8 mouse cellular contexts compared by ENCODE assay signal in the genomic region with DNA sequence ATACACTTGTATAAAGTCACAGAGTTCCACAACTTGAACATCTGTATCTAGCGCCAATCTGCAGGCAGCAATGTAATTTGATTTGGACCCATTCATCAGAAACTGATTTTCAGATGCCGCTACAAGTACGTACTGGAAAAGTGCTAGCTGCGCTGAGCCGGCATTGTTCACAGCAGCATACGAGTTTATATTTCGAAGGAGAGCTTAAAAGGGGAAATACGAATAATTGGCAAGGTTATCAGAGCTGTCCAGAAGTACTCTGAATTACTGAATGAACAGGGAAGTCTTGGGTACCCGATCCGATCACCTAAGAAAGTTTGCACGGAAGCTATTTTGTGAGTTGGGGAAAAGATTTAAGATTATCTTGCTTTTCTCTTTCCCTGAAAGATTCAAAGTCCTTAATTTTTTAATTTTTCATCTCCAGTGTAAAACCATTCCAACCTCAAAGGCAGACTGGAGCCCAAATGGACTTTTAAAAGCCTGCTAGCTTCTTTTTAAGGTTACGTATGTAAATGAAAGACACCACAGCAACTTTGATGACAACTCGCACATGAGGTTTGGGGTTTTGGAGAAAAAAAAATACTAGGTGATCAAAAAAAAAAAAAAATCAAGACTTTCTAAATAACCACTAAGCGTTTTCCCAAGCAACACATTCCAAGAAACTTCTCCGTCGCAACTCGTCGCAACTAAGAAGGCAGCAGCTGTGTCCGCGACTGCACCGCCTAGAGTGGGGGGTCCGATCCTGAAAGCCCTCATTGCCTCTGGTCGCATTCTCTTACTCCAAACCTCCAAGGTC. TPM values are rescaled to one million over a fixed set of nuclear protein-coding genes. Genes with fewer than 3 reads are reported as not detected.
A peak's percentile ranks its signal among the peaks of the same experiment; 100 is the strongest.
DNase-seq lines count a peak whose midpoint lies in the region; ATAC-seq and TF ChIP-seq lines count a peak whose summit lies in the region.

No protein-coding gene starts in this region.

- intact Hi-C loops in gastrocnemius, adult 2 months (cut with DNase I) = loop anchor here (5.0 kb wide), 2 partner anchors 50 to 90 kb away; no protein-coding TSS in a partner anchor

- H3K36me3 ChIP-seq in E14TG2a.4 (ENCODE audit: insufficient read depth, low read length) = peaks cover 21% of the 10 kb centered on the region
- no peaks in the 10 kb centered on the region for H3K36me3 ChIP-seq in forebrain, embryonic 15.5 days
- H3K36me3 ChIP-seq in liver, embryonic 14.5 days (replicated peaks; ENCODE audit: control insufficient read depth, insufficient read depth, low read depth) = no peaks in the 10 kb centered on the region; the same call in none of the 2 replicates

- no peak for TF ChIP-seq EP300 in liver, embryonic 14.5 days (IDR thresholded peaks at IDR 0.05; ENCODE audit: low read depth)

- peak; percentile 4 for ATAC-seq in forebrain, embryonic 15.5 days (replicated peaks)
- ATAC-seq in liver, embryonic 14.5 days (ENCODE audit: insufficient read depth) = no peak

- TF ChIP-seq CTCF in gastrocnemius, adult 2 months (IDR thresholded peaks at IDR 0.05) = no peak
- TF ChIP-seq CTCF in E14TG2a.4 (conservative IDR thresholded peaks at IDR 0.05; ENCODE audit: low read length) = no peak
- no peak for TF ChIP-seq CTCF in liver, embryonic 14.5 days (IDR thresholded peaks at IDR 0.05; ENCODE audit: low read depth)

- peak overlapping the region; percentile 92 for H3K9ac ChIP-seq in forebrain, embryonic 15.5 days (replicated peaks)
- H3K9ac ChIP-seq in liver, embryonic 14.5 days (replicated peaks) = peak overlapping the region; percentile 99

- 3% methylated on average over 23 of the region's 23 CpGs for WGBS in forebrain, embryonic 15.5 days
- WGBS in liver, embryonic 14.5 days (ENCODE audit: insufficient replicate concordance) = 11% methylated on average over 23 of the region's 23 CpGs

- peak overlapping the region; percentile 78 for H3K4me2 ChIP-seq in forebrain, embryonic 15.5 days (replicated peaks)
- peak overlapping the region; percentile 94 for H3K4me2 ChIP-seq in liver, embryonic 14.5 days (ENCODE audit: low read depth)

- peak overlapping the region; percentile 91 for H3K27ac ChIP-seq in gastrocnemius, adult 2 months
- peak overlapping the region; percentile 99 for H3K27ac ChIP-seq in forebrain, embryonic 15.5 days (replicated peaks)
- no peak overlapping the region for H3K27ac ChIP-seq in liver, embryonic 14.5 days

- H3K4me1 ChIP-seq in E14TG2a.4 (replicated peaks; ENCODE audit: low read depth, low read length) = peaks cover 42% of the 10 kb centered on the region
- peaks cover 43% of the 10 kb centered on the region for H3K4me1 ChIP-seq in forebrain, embryonic 15.5 days
- peaks cover 6 to 19% of the 10 kb centered on the region in 2 experiments; a peak in 3 of 4 replicates for H3K4me1 ChIP-seq in liver, embryonic 14.5 days (replicated peaks; ENCODE audit: control insufficient read depth in 2 of 2, insufficient read depth in 2 of 2, low read length in 1 of 2)

- DNase-seq in gastrocnemius, adult 2 months = no peak
- no peak for DNase-seq in gastrocnemius, adult 8-10 months (ENCODE audit: low spot score in 2 of 2)
- no peak for DNase-seq in liver, embryonic 14.5 days (ENCODE audit: low read depth in 3 of 3, low spot score in 3 of 3)
- DNase-seq in yolk sac, embryonic 10.5 days (ENCODE audit: low spot score) = no peak
- no peak for DNase-seq in thymus, postnatal 36 days
- DNase-seq in right cerebral cortex, adult 2 months (ENCODE audit: low spot score in 2 of 2) = no peak

- H3K27me3 ChIP-seq in E14TG2a.4 (ENCODE audit: insufficient read depth, low read length) = peaks cover 32% of the 10 kb centered on the region
- no peaks in the 10 kb centered on the region for H3K27me3 ChIP-seq in forebrain, embryonic 15.5 days
- H3K27me3 ChIP-seq in liver, embryonic 14.5 days (ENCODE audit: control insufficient read depth, insufficient read depth, low read length) = no peaks in the 10 kb centered on the region

- H3K4me3 ChIP-seq in gastrocnemius, adult 2 months = peak overlapping the region; percentile 97
- H3K4me3 ChIP-seq in E14TG2a.4 (replicated peaks; ENCODE audit: low read length) = peak overlapping the region; percentile 91
- peak overlapping the region; percentile 72 for H3K4me3 ChIP-seq in forebrain, embryonic 15.5 days
- peak overlapping the region; percentile 78 to 96 for H3K4me3 ChIP-seq in liver, embryonic 14.5 days (ENCODE audit: insufficient read depth in 1 of 2, low read depth in 2 of 2, low read length in 2 of 2)

- H3K9me3 ChIP-seq in E14TG2a.4 (ENCODE audit: low read length) = no peaks in the 10 kb centered on the region
- H3K9me3 ChIP-seq in forebrain, embryonic 15.5 days = no peaks in the 10 kb centered on the region
- H3K9me3 ChIP-seq in liver, embryonic 14.5 days (ENCODE audit: control insufficient read depth, low read length) = no peaks in the 10 kb centered on the region

RNA-seq across cellular contexts. Expression of gene Crebbp, which starts 1.4 kb away (rescaled TPM):
- total RNA-seq in gastrocnemius, adult 2 months (2021) = 10 to 100 TPM; 40.5 to 41.6 TPM
- total RNA-seq in gastrocnemius, adult 8-10 months (2022) = 10 to 100 TPM; 36.3 to 38.3 (median 37.0) TPM
- 48.0 and 48.3 TPM in 2 replicates for polyA plus RNA-seq in forebrain, embryonic 15.5 days (2015; fragmentation: Nextera tagmentation; extraction: Ambion mirVana)
- 3.1 and 3.6 TPM in 2 replicates for polyA plus RNA-seq in liver, embryonic 14.5 days (2012; rRNA removed)
- 7.0 and 8.9 TPM in 2 replicates for polyA plus RNA-seq in liver, embryonic 14.5 days (2014; fragmentation: Nextera tagmentation; extraction: Ambion mirVana)
